Mouse (Mus musculus): ENCODE measurements at regions not wholly inside any gene's neighbourhood (a gene's known extent, or its start where the extent isn't known, plus 50 kb on each side); places are given as distances from the start of the nearest gene placed in this dataset.
A peak's percentile ranks its signal among the peaks of the same experiment; 100 is the strongest.

DNA sequence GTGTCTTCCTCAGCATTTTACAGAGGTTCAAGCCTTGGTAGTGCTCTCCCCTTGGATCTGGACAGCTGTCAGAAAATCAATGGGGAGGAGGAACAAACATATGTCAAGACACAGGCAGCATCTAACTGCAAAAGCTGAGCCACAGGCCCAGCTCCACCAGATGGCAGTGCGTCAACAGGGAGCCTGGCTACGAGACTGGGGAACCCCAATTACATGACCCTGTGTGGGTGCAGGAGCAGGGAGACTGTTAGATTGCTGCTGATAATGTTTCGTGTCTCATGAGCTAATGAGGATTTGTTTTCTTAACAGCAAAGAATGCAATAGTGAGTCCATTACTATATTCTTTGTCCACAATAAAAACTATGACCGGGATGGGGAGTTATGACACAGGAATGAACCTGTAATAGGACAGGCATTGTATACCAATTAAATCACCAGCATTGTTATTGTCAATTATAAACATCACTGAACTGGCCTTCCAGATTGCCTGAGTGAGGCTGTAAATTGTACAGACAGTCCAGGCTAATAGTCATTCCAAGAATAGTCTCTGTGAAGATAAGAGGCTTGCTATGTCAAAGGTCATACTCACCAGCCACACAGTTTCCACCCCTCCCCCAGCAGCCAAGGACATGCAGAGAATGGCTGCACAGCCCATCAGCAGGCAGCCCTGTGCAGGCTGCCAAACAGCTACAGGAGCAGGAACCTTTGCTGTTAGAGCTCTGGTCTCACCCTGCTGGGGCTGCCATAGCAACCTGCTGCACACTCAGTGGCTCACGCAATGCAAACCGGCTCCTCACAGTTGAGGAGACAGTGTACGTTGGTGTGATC is 58.8 kb upstream of the Barx2 start:
- DNase-seq (ENCODE audit: low spot score in 2 of 2): peak; percentile 71 to 73
- intact Hi-C loops (cut with DNase I): loop anchor here (1.0 to 10.0 kb wide), 3 partner anchors 60 to 273 kb away; no protein-coding TSS in a partner anchor

DNA sequence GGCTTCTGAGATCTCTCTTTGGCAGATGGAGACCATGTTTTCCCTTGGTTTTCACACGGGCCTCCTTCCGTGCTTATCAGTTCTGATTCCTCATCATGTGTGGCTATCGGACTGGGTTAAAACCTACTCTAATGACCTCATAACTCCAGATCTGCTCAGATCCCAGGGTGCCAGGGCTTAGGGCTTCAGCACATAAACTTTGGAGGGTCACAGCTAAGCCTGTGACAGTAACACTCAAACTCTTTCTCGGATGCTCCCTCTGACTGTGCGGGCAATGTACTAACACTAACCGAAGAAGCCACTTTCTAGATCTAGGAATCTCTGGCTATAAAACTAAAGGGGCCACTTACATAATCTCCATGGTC is 59.3 kb upstream of the Barx2 start:
- intact Hi-C loops (cut with DNase I): loop anchor here (5.0 to 10.0 kb wide), 2 partner anchors 60 to 272 kb away; no protein-coding TSS in a partner anchor
- no peak for DNase-seq (ENCODE audit: low spot score in 2 of 2)

DNA sequence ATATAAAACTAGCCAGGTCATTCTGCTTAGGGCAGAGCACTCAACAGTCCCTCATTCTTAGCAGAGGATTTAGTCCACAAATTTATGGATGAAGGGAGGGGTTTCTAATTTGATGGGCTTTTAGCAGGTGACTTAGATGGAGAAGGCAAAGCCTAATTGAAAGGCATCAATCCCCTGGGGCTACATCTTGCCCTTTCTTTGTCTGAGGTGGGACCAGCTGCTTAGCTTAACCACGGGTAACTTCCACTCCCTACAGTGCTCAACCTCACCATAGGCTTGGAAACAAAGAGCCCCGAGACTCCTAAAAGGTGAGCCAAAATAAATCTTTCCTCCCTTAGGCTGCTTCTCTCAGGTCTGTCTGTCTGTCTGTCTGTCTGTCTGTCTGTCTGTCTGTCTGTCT is 62.9 kb upstream of the Barx2 start:
- no peak for DNase-seq (ENCODE audit: low spot score in 2 of 2)
- intact Hi-C loops (cut with DNase I): loop anchor here (10.0 kb wide), 1 partner anchor 269 kb away; no protein-coding TSS in a partner anchor

DNA sequence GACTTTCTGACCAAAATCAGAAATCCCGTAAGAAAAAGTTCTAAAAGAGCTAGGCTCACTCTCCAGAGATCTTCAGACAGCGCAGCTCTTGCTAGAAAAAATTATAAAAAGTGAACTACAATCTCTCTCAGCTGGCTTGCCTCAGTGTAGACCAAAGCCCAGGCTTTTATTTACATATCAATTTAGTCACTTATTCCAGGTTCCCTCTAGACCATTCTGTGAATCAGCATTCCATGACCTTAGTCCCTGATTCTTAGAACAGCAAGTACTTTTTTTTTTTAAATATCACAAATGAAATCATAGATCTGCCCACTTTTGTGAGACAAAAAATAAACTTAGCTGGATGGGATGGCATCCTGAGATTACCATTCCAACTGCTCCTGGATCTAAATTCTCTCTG is 64.8 kb upstream of the Barx2 start:
- no peak for DNase-seq (ENCODE audit: low spot score in 2 of 2)
- intact Hi-C loops (cut with DNase I): loop anchor here (10.0 kb wide), 1 partner anchor 267 kb away; no protein-coding TSS in a partner anchor

DNA sequence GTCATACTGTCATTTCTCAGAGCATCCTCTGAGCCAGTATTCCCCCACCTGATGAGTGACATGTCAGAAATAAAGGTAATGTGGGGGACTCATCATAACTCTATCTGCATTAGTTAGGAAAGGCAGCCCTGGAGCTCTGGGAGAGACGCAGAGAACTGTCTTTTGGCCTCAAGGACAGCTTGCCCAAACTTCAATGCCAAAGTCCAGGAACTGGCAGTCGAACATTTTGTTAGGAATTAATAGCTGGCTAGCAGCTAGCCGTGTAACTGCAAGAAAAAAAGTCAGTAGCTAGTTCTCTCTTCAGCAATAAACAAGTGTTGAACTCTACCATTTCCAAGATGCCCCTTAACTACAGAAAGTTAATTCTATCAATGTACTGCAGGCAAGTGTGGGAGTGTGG is 65.9 kb upstream of the Barx2 start:
- intact Hi-C loops (cut with DNase I): loop anchor here (10.0 kb wide), 1 partner anchor 266 kb away; no protein-coding TSS in a partner anchor

DNA sequence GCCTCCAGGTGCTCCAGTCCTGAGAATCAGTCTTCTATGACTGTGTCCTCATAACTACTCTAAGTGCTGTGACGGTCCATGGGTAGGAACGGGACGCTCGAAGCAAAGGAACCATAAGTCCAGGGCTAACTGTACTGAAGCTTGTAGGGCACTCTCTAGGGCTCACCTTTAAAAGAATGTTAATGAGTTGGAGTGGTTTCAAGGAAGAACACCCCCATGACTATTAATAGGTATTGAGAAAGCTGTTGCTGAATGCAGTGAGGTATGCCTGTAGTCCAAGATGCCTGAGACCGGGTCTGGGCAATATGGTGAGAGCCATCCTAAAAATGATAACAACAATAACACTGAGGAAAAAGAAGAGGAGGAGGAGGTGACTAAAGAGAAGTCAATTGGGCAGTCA is 67.2 kb upstream of the Barx2 start:
- no peak for DNase-seq (ENCODE audit: low spot score in 2 of 2)
- intact Hi-C loops (cut with DNase I): no loop called here

More for the DNA sequence above, 65.9 kb upstream of the Barx2 start:
- no peak for DNase-seq (ENCODE audit: low spot score in 2 of 2)

DNA sequence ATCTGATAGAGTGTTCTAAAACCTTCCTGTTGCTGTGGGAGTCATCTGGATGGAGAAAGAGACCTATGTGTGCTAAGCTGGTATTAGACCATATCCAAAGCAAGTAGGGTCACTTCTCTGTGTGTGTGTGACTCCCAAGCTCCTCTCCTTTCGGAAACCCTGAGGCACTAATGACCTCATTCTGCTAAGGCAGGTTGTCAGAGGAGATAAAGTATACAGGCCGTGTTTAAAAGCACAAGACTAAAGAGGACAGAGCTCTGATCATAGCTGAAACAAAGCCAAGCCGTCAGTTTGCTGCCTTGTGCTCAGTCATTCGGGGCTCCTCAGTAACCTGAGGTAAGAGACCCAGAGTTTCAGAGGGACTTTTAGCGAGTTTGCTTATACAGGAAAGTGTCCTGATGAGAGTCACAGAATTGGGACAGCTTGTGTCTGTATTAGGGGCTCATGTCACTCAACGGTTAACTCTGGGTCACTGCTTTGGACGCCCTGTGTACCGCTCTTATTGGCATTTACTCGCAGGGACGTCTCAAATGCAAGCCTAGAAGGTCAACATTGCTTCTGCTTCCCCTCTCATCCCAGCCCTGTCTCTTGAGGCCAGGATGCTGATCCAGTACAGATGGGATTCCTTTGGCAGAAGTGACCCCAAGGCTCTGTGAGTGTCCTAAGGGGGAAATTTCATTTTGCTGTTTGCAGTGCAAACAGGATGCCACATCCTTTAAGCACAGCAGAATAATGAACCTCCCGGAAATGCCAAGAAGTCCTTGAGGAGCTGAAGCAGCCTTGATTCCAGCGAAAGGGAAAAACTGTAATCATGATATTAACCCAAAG is 70.7 kb upstream of the Barx2 start:
- no peak for DNase-seq (ENCODE audit: low spot score in 2 of 2)
- intact Hi-C loops (cut with DNase I): no loop called here

DNA sequence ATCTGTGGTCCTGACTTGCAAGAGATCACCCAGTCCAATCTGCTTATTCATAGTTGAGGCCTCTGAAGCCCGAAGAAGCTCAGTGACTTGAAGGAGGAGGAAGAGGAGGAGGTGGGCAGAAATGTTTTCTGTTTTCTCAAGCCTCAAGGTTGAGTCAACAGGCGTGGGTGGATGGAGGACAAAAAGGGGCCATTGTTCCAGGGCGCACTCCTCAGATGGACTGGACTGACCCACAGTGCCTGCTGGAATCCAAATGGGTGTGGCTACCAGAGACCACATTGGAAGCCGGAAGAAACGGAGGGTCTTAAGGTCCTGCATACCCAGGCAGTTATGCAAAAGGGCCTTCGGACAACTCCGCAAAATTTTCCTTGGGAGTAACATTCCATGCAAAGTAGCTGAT is 75.6 kb upstream of the Barx2 start:
- intact Hi-C loops (cut with DNase I): no loop called here
- DNase-seq (ENCODE audit: low spot score in 2 of 2): no peak

DNA sequence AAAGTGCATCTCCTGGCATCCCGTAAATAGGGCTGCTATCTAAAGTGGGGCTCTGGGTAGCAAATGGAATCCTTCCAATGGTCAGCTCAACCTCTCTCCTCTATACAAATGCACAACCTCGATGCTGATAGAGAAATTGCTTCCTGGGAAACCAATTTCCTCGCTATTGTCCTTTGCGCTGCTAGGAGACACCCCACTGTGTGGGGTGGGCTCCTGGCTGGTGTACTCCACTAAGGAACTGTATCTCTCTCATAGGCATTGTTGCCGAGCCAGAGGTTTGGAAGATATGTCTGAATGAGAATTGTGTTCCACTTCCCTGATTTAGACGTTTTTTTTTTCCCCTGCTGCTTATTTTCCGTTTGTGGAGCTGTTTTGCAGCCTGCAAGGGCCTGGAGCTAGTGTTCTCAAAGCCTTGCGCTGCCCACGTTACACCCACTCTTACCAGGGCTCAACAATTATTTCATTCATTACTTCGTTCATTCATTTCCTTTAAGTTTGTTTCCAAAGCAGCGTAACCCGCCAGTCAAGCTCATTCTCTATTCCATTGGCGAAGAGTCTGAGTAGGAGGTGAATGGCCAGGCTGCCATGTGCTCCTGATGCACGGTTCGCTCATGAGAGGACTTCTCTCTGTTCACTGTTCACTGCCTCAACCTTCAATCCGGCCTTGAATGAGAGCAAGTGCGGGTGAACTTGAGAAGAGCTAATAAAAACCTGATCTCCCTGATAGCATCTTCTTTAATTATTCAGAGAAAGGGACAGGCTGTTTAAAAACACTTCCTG is 76.5 kb upstream of the Barx2 start:
- DNase-seq (ENCODE audit: low spot score in 2 of 2): peak; percentile 45 to 54
- intact Hi-C loops (cut with DNase I): no loop called here

DNA sequence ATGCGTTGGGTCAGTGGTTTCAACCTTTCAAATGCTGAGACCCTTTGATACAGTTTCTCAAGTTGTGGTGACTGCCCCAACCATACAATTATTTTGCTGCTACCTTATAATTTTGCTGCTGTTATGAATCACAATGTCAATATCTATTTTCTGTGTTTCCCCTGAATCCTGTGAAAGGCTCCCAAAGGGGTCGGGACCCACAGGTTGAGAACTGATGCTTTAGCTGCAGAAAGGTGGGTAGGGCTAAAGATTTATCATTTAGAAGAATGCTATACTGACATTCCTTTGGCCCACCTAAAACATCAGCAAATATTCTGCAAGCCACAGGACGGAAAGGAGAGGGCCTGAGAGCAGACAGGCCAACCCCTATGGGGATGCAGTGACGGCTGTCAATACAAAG is 77.2 kb upstream of the Barx2 start:
- DNase-seq (ENCODE audit: low spot score in 2 of 2): no peak
- intact Hi-C loops (cut with DNase I): no loop called here

DNA sequence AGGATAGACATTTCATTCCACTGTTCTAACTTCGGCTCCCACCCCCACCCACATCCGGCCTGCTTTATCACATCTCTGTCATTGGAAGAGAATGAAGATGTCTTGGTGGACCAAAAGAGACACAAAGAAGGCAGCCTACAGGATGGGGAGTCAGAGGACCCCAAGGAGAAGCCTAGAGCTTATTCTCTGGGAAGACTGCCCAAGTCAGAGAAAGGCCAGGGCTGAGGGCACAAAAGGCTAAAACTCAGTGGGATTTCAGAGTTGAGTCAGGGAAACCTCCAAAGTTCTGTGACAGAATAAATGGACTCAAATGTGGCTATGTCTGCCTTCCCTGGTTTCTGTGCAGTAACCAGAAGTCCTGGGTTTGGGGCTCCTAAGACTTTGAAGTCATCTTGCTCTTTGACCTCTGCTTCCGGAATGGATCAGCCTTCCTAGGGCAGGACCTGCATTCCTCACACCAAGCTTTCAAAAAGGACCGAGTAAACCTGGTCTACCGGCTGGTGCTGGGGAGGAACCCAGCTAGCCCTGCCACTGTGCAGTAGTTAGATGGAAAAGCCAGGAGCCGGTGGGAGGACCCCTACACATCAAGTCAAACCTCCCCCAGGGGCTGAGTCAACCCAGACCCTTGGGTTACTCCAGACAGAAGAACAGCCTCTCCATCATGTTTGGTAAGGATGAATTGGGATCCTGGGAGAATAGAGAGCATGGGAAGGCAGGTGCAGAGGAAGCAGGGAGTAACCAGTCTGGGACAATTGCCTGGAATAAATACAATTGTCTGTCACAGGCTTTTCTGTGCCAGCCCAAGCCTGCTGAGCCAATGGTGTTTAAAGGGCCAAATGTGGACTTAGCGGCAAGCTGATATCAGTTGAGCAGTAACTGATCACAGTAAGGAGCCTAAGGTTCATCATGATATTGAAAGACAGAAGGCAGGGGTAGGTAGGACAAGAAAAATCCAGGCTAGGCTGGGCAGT is 80.7 kb upstream of the Barx2 start:
- intact Hi-C loops (cut with DNase I): no loop called here
- DNase-seq (ENCODE audit: low spot score in 2 of 2): no peak

DNA sequence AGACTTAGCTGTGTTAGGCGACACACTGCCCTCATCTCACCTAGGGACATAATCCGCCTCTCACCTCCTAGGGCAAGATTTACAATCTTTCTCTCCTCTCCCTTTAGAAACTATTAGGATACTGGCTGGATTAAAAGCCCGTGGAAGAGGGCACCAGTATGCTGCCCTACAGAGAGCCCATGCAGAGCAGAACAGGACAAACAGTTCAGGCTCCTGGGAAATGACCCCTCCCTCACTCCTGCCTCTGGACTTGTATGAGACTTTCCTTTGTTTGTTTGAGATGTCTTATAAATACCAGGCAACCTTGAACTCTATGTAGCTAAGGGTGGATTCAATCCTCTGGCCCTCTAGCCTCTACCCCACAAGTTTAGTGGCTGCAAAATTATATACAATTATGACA is 81.8 kb upstream of the Barx2 start:
- no peak for DNase-seq (ENCODE audit: low spot score in 2 of 2)
- intact Hi-C loops (cut with DNase I): no loop called here

DNA sequence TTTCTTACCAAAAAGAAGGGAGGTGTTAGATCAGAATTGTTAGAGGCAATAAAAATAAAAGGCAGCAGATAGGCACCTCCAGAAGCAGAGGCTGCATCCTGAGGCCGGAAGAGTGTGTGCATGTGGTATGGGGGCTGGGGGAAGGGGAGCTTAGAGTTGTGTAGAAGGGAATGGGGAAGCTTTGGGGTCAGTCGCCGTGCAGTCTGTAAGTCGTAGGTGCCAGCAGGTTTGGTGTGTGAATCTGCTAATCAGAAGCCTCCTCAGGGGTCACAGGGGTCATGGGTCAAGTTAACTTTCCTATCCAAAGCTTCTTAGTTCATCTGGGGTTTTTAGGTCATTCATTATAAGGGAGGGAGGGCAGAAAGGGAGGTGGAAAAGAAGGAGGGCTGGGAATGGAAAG is 82.4 kb upstream of the Barx2 start:
- intact Hi-C loops (cut with DNase I): no loop called here
- no peak for DNase-seq (ENCODE audit: low spot score in 2 of 2)

DNA sequence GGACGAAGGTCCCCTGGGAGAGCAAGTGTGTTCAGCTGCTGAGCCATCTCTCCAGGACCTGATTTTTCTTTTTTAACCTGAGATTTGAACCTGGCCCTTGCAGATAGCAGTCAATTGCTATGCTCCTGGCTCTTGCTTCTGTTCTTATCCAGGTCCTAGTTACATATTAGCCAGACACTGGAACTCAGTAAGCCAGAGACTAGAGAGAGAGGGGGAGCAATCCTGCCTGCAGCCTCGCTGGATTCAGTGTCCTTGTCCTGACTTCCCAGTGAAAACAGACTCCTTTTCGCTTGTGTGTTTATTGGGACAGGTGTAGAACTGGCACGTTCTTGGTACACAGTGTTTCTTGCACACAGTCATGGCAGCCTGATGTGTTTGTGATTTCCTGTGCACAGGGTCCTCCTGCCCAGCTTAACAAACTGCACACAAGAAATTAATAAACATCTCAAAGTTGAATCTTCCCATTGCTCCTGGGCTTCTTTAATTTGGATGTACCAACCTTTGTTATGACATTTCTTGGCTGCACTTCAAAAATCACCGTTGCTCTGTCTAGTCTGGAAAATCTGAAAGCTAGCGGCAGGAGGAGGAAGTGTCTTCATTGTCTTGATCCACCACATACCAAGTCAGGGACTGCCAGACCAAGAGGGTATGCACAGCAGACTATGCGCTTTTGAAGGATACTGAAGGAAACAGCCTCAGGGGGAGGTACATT is 83.4 kb upstream of the Barx2 start:
- intact Hi-C loops (cut with DNase I): no loop called here
- no peak for DNase-seq (ENCODE audit: low spot score in 2 of 2)

DNA sequence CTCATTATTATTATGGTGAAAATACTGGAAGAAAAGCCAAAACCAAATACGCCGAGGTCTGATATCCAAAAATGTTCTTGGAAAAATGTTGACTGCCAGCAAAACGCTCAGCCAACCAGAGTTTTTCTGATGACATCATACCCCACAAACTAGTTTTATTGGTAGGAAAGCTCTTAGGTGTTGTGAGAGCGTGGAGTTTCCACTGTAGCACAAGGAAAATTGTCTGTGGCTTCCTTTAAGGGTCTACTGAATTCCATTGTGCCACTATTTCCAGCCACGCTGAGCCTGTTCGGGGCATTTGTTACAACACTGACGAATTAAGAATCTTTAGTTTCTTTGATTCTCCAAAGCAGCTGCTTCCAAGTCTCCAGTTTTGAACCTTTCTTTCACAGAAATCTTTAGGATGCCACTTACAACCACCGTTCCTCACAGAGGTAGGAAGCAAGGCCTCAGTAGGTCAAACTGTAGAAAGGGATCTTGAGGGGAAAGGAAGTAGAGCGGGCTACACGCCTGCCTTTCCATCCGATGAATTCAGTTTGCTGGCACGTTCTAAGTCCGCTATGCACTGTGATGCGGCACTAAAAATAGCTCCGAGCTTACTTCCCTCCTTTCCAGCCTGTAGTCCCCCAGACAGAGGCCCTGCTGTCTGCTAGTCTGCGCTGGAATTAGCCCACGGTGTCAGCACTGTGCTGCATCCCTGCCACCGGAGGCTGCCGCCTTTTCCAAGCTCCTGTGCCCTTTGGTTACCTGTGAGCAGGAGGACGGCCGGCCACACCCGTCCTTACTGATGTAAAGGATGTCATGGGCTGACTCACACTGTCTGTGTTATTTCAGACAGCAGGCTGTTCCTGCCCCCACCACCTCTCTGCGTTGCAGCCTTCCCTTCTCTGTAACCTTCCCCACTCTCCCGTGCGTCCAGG is 84.2 kb upstream of the Barx2 start:
- intact Hi-C loops (cut with DNase I): no loop called here
- peak; percentile 44 to 68 for DNase-seq (ENCODE audit: low spot score in 2 of 2)

DNA sequence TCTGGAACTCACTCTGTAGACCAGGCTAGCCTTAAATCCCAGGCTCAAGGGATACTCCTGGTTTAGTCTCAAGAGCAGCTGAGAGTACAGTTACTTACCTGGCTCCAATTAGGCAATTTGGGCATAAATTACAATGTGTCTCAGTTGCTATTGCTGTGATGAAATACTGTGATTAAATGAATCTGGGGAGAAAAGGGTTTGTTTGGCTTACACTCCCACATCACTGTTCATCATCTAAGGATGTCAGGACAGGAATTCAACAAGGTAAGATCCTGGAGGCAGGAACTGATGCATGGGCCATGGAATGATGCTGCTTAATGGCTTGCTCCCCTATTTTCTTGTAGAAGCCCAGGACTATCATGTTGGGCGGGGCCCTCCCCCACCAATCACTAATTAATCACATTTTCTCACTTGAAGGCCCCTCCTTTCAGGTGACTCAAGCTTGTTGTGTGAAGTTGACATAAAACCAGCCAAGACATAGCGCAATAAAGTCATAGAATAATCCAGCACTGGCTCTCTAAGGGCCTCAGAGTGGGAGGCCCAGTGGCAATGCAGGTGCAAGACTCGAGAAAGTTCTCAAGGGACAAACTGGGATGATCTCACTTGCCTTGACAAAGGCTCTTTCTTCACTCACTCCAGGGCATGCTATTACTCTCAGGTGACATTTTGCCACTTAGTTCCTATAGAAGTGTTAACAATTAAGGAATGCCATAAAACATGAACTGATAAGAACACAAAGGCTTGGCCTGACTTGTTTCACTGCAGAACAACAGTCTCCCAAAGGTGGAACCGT is 85.4 kb upstream of the Barx2 start:
- intact Hi-C loops (cut with DNase I): no loop called here
- DNase-seq (ENCODE audit: low spot score in 2 of 2): no peak

DNA sequence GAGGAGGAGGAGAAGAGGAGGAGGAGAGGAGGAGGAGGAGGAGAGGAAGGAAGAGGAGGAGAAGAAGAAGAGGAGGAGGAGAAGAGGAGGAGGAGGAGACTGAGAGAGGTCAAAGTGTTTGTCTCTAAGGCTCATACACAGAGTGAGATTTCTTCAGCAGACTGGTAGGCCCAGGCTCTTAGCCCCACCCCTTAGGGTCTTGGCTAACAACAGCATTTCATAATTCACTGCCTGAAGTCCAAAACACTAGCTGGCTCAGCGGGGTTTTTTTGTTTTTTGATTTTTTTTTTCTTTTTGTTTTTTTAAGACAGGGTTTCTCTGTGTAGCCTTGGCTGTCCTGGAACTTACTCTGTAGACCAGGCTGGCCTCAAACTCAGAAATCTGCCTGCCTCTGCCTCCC is 86.5 kb upstream of the Barx2 start:
- DNase-seq (ENCODE audit: low spot score in 2 of 2): no peak
- intact Hi-C loops (cut with DNase I): no loop called here
